Mouse (Mus musculus): ENCODE measurements around the gene 9130213A22Rik.

GRCm38 (mm10) chr11:69080102-69080854 is 42.1 kb downstream of the 9130213A22Rik start:
- TF ChIP-seq CTCF (IDR thresholded peaks at IDR 0.05; ENCODE audit: borderline replicate concordance, control insufficient read depth, extremely low read depth, insufficient read depth, low read length, poor library complexity), result no peak
- TF ChIP-seq POLR2A (IDR thresholded peaks at IDR 0.05; ENCODE audit: control insufficient read depth, extremely low read depth, insufficient read depth, low read length, poor library complexity), result no peak
